Mouse (Mus musculus) cerebellum, adult 18-20 months (tissue): Measurements from ENCODE around the gene Chst8.

ENCODE experiments used
- DNase-seq, 2 experiments: peaks; one replicate each; pipeline ENCODE4 v3.0.0; 2021

Chst8 gene

GRCm38 (mm10) chr7:34656632-34657031, 155.9 kb downstream of the Chst8 start, which contains the start of gene Kctd15:
TSS of gene Kctd15 (minus strand) at chr7:34656732.
- DNase-seq: no peak

GRCm38 (mm10) chr7:34655086-34655839, 157.2 kb downstream of the Chst8 start:
- DNase-seq: peak; percentile 93 to 97

GRCm38 (mm10) chr7:34654441-34655085, 157.9 kb downstream of the Chst8 start:
- peak; percentile 58 to 79 for DNase-seq

GRCm38 (mm10) chr7:34653731-34654440, 158.6 kb downstream of the Chst8 start:
- peak; percentile 32 to 55 for DNase-seq

- peak; percentile 19 to 36 for DNase-seq
These were observed 159.6 kb downstream of the Chst8 start for GRCm38 (mm10) chr7:34652751-34653502.

GRCm38 (mm10) chr7:34651381-34651780, 161.1 kb downstream of the Chst8 start:
- DNase-seq: no peak

- peak; percentile 46 to 56 for DNase-seq
These were observed 165.5 kb downstream of the Chst8 start for GRCm38 (mm10) chr7:34647052-34647451.

GRCm38 (mm10) chr7:34646144-34646795, 166.2 kb downstream of the Chst8 start:
- DNase-seq: no peak

- no peak for DNase-seq
These were observed 166.9 kb downstream of the Chst8 start for GRCm38 (mm10) chr7:34645623-34646022.

GRCm38 (mm10) chr7:34644591-34644990, 167.9 kb downstream of the Chst8 start:
- no peak for DNase-seq

- no peak for DNase-seq
These were observed 169.2 kb downstream of the Chst8 start for GRCm38 (mm10) chr7:34643329-34643728.

- DNase-seq: no peak
These were observed 170.5 kb downstream of the Chst8 start for GRCm38 (mm10) chr7:34641968-34642367.

GRCm38 (mm10) chr7:34639798-34640197, 172.7 kb downstream of the Chst8 start:
- no peak for DNase-seq

- DNase-seq: no peak
These were observed 175.8 kb downstream of the Chst8 start for GRCm38 (mm10) chr7:34636661-34637060.

GRCm38 (mm10) chr7:34632966-34633742, 179.4 kb downstream of the Chst8 start:
- no peak for DNase-seq

- DNase-seq: no peak
These were observed 182.1 kb downstream of the Chst8 start for GRCm38 (mm10) chr7:34630211-34631085.

GRCm38 (mm10) chr7:34629702-34630210, 182.8 kb downstream of the Chst8 start:
- no peak for DNase-seq
